Mouse (Mus musculus): ENCODE measurements around the gene Krtap31-1. TPM values are rescaled to one million over a fixed set of nuclear protein-coding genes. Genes with fewer than 3 reads are reported as not detected.
"Not testable (repeated sequence)": the region's sequence is repeated elsewhere in the genome, so short reads cannot be mapped to it uniquely, and the experiment has no call there.

Gene Krtap31-1
- polyA plus RNA-seq (2015; fragmentation: Nextera tagmentation; extraction: Ambion mirVana) = not detected in 2 replicates

- Histone ChIP-seq H3K9ac (ENCODE audit: low read length) (no peak within 1 kb of the TSS), H3K27me3 (ENCODE audit: control insufficient read depth, insufficient read depth, low read depth, low read length) (no peaks in the 10 kb centered on the region), H3K4me2 (ENCODE audit: low read depth, low read length) (no peak within 1 kb of the TSS), H3K4me1 (replicated peaks; ENCODE audit: control insufficient read depth, insufficient read depth, low read length) (no peaks in the 10 kb centered on the region), H3K36me3 (ENCODE audit: control insufficient read depth, insufficient read depth, low read length) (no peaks in the 10 kb centered on the region), H3K4me3 (ENCODE audit: low read length) (no peak within 1 kb of the TSS), H3K9me3 (ENCODE audit: control insufficient read depth, low read length) (no peaks in the 10 kb centered on the region), H3K27ac (ENCODE audit: low read length) (no peak within 1 kb of the TSS)
- 61% methylated on average over 2 of the region's 2 CpGs for WGBS
- ATAC-seq (ENCODE audit: low read depth) = no peak
Measured at GRCm38 (mm10) chr11:99907620-99908019, at the start of gene Krtap31-1. TSS of gene Krtap31-1 (plus strand) at chr11:99907920.

GRCm38 (mm10) chr11:99858761-99859160 lies 49.0 kb upstream of the Krtap31-1 start:
- no peak for ATAC-seq (ENCODE audit: low read depth)
- no peaks in the 10 kb centered on the region for H3K27me3 ChIP-seq (ENCODE audit: control insufficient read depth, insufficient read depth, low read depth, low read length)
- H3K4me2 ChIP-seq (ENCODE audit: low read depth, low read length) = no peak overlapping the region
- H3K4me3 ChIP-seq (ENCODE audit: low read length) = no peak overlapping the region
- WGBS = 69% methylated on average over 2 of the region's 2 CpGs
- no peaks in the 10 kb centered on the region for H3K9me3 ChIP-seq (ENCODE audit: control insufficient read depth, low read length)
- no peaks in the 10 kb centered on the region for H3K36me3 ChIP-seq (ENCODE audit: control insufficient read depth, insufficient read depth, low read length)
- H3K27ac ChIP-seq (ENCODE audit: low read length) = no peak overlapping the region
- H3K9ac ChIP-seq (ENCODE audit: low read length) = no peak overlapping the region
- H3K4me1 ChIP-seq (replicated peaks; ENCODE audit: control insufficient read depth, insufficient read depth, low read length) = no peaks in the 10 kb centered on the region

DNA sequence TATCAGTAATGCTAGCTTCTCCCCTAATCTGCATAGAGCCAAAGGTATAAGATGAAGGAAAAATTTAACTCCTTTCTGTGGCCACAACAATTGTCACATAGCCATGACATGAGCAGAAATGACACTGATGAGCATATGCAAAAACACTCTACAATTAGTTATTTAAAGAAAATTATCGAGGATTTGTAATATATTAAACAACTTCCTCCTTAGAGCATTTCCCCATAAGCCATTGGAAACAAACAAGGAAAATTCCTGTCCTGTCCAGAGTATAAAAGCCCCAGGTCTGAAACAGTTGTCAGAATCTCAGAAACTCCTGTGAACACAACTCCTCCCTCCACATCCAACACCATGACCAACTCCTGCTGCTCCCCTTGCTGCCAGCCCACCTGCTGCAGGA lies 43.5 kb upstream of the Krtap31-1 start, which contains the start of gene Gm11559:
TSS of gene Gm11559 (plus strand) at position 301 of the 400 bp plus-strand sequence.
- H3K27ac ChIP-seq (ENCODE audit: low read length); H3K27me3 ChIP-seq (ENCODE audit: control insufficient read depth, insufficient read depth, low read depth, low read length); ATAC-seq (ENCODE audit: low read depth); H3K4me3 ChIP-seq (ENCODE audit: low read length); H3K4me2 ChIP-seq (ENCODE audit: low read depth, low read length); H3K36me3 ChIP-seq (ENCODE audit: control insufficient read depth, insufficient read depth, low read length); H3K9me3 ChIP-seq (ENCODE audit: control insufficient read depth, low read length); H3K9ac ChIP-seq (ENCODE audit: low read length); H3K4me1 ChIP-seq (replicated peaks; ENCODE audit: control insufficient read depth, insufficient read depth, low read length): not testable (repeated sequence)
- 59% methylated on average over 1 of the region's 1 CpGs for WGBS

DNA sequence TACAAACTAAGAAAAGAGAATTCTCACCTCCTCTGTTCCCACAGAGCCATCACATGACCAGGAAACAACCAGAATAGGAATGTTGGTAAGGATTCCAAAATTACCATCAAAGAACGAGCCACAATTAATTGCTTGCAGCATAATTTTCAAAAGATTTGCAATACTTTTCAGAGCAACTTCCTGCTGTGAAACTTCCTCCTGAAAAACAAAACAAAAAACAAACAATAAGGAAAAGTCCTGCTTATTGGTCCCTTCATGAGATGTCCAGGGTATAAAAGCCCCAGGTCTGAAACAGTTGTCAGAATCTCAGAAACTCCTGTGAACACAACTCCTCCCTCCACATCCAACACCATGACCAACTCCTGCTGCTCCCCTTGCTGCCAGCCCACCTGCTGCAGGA lies 34.6 kb upstream of the Krtap31-1 start, which contains the start of gene Krtap9-1:
TSS of gene Krtap9-1 (plus strand) at position 301 of the 400 bp plus-strand sequence.
- not testable (repeated sequence) for H3K4me3 ChIP-seq (ENCODE audit: low read length)
- WGBS = 55% methylated on average over 1 of the region's 1 CpGs

DNA sequence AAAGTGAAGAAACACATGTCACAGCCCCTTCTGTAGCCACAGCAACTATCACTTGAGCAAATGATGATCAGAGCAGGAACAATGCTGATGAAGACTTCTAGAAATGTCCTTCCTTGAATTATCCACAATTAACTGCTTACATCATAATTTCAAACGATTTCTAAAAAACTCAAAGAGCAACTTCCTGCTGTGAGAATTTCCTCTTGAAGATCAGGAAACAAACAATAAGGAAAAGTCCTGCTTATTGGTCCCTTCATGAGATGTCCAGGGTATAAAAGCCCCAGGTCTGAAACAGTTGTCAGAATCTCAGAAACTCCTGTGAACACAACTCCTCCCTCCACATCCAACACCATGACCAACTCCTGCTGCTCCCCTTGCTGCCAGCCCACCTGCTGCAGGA lies 28.8 kb upstream of the Krtap31-1 start, which contains the start of gene Gm11567:
TSS of gene Gm11567 (plus strand) at position 301 of the 400 bp plus-strand sequence.
- 46% methylated on average over 1 of the region's 1 CpGs for WGBS
- H3K4me3 ChIP-seq (ENCODE audit: low read length); H3K4me2 ChIP-seq (ENCODE audit: low read depth, low read length); H3K9ac ChIP-seq (ENCODE audit: low read length); H3K27ac ChIP-seq (ENCODE audit: low read length); H3K27me3 ChIP-seq (ENCODE audit: control insufficient read depth, insufficient read depth, low read depth, low read length); H3K9me3 ChIP-seq (ENCODE audit: control insufficient read depth, low read length); H3K4me1 ChIP-seq (replicated peaks; ENCODE audit: control insufficient read depth, insufficient read depth, low read length); H3K36me3 ChIP-seq (ENCODE audit: control insufficient read depth, insufficient read depth, low read length); ATAC-seq (ENCODE audit: low read depth): not testable (repeated sequence)

More for the DNA sequence above, 34.6 kb upstream of the Krtap31-1 start, which contains the start of gene Krtap9-1:
- H3K9ac ChIP-seq (ENCODE audit: low read length); H3K27me3 ChIP-seq (ENCODE audit: control insufficient read depth, insufficient read depth, low read depth, low read length); H3K9me3 ChIP-seq (ENCODE audit: control insufficient read depth, low read length); H3K36me3 ChIP-seq (ENCODE audit: control insufficient read depth, insufficient read depth, low read length); ATAC-seq (ENCODE audit: low read depth); H3K27ac ChIP-seq (ENCODE audit: low read length); H3K4me2 ChIP-seq (ENCODE audit: low read depth, low read length); H3K4me1 ChIP-seq (replicated peaks; ENCODE audit: control insufficient read depth, insufficient read depth, low read length): not testable (repeated sequence)

DNA sequence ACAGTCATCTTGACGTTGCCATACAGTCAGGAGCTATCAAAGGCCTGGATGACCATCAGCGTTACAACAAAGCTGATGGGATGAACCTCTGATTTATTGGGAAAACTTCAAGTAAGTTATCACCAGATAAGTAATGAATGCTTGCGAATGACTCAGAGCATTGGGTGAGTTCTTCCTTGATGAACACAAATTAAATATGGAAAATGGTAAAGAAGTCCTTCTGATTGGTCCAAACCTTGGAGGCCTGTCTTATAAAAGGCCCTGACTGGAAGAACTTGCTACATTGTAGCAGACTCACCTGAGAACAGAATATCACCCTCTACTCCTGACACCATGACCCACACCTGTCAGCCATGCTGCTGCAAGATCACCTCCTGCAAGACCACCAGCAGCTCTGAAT lies 6.7 kb downstream of the Krtap31-1 start, which contains the start of gene Gm11565:
TSS of gene Gm11565 (plus strand) at position 301 of the 400 bp plus-strand sequence.
- Histone ChIP-seq H3K27me3 (ENCODE audit: control insufficient read depth, insufficient read depth, low read depth, low read length) (no peaks in the 10 kb centered on the region), H3K4me1 (replicated peaks; ENCODE audit: control insufficient read depth, insufficient read depth, low read length) (no peaks in the 10 kb centered on the region), H3K27ac (ENCODE audit: low read length) (no peak within 1 kb of the TSS), H3K4me3 (ENCODE audit: low read length) (no peak within 1 kb of the TSS), H3K4me2 (ENCODE audit: low read depth, low read length) (no peak within 1 kb of the TSS), H3K9ac (ENCODE audit: low read length) (no peak within 1 kb of the TSS), H3K9me3 (ENCODE audit: control insufficient read depth, low read length) (no peaks in the 10 kb centered on the region), H3K36me3 (ENCODE audit: control insufficient read depth, insufficient read depth, low read length) (no peaks in the 10 kb centered on the region)
- no peak for ATAC-seq (ENCODE audit: low read depth)
- 81% methylated on average over 3 of the region's 3 CpGs for WGBS

DNA sequence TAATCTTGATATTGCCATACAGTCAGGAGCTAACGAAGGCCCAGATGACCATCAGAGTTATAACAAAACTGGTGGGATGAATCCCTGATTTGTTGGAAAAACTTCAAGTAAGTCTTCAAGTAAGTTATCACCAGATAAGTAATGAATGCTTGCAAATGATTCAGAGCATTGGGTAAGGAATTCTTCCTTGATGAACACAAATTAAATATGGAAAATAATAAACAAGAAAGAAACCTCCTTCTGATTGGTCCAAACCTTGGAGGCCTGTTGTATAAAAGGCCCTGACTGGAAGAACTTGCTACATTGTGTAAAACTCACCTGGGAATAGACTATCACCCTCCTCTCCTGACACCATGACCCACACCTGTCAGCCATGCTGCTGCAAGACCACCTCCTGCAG lies 28.3 kb downstream of the Krtap31-1 start, which contains the start of gene Krtap31-2:
TSS of gene Krtap31-2 (plus strand) at position 301 of the 400 bp plus-strand sequence.
- H3K27ac ChIP-seq (ENCODE audit: low read length) = no peak within 1 kb of the TSS

DNA sequence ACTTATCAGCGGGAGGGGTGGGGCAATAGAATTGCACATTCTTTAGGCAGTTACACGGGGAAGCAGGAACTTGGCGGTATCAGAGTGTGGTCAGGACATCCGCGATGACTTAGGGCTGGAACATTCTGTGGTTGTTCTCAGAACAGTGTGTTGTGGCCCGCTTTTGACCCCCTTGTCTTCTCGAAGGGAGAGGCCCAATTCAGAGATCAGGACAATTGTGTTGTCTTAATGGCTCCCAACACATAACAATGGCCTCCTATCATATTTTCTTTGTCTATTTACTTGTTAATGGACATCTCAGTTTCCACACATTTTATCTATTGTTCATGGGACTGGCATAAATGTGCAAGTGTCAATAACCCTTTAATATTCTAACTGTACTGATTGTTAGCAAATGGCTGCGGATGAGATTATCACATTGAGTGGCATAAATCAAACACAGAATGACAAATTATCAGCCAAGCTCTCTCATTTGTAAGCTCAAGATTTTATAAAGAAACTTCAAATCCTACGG lies 30.1 kb downstream of the Krtap31-1 start:
- Histone ChIP-seq H3K4me2 (ENCODE audit: low read depth, low read length) (no peak overlapping the region), H3K27me3 (ENCODE audit: control insufficient read depth, insufficient read depth, low read depth, low read length) (no peaks in the 10 kb centered on the region), H3K36me3 (ENCODE audit: control insufficient read depth, insufficient read depth, low read length) (no peaks in the 10 kb centered on the region), H3K27ac (ENCODE audit: low read length) (no peak overlapping the region), H3K4me3 (ENCODE audit: low read length) (no peak overlapping the region), H3K9me3 (ENCODE audit: control insufficient read depth, low read length) (no peaks in the 10 kb centered on the region), H3K9ac (ENCODE audit: low read length) (no peak overlapping the region), H3K4me1 (replicated peaks; ENCODE audit: control insufficient read depth, insufficient read depth, low read length) (no peaks in the 10 kb centered on the region)
- WGBS = 71% methylated on average over 9 of the region's 9 CpGs
- ATAC-seq (ENCODE audit: low read depth) = no peak

More for the DNA sequence above, 28.3 kb downstream of the Krtap31-1 start, which contains the start of gene Krtap31-2:
- Histone ChIP-seq H3K4me1 (replicated peaks; ENCODE audit: control insufficient read depth, insufficient read depth, low read length) (no peaks in the 10 kb centered on the region), H3K9ac (ENCODE audit: low read length) (no peak within 1 kb of the TSS), H3K4me2 (ENCODE audit: low read depth, low read length) (no peak within 1 kb of the TSS), H3K36me3 (ENCODE audit: control insufficient read depth, insufficient read depth, low read length) (no peaks in the 10 kb centered on the region), H3K27me3 (ENCODE audit: control insufficient read depth, insufficient read depth, low read depth, low read length) (no peaks in the 10 kb centered on the region), H3K4me3 (ENCODE audit: low read length) (no peak within 1 kb of the TSS), H3K9me3 (ENCODE audit: control insufficient read depth, low read length) (no peaks in the 10 kb centered on the region)
- no peak for ATAC-seq (ENCODE audit: low read depth)
- 71% methylated on average over 1 of the region's 1 CpGs for WGBS

- H3K4me2 ChIP-seq (ENCODE audit: low read depth, low read length) = no peak within 1 kb of the TSS
- no peak within 1 kb of the TSS for H3K9ac ChIP-seq (ENCODE audit: low read length)
- H3K4me3 ChIP-seq (ENCODE audit: low read length) = no peak within 1 kb of the TSS
- no peaks in the 10 kb centered on the region for H3K27me3 ChIP-seq (ENCODE audit: control insufficient read depth, insufficient read depth, low read depth, low read length)
- no peaks in the 10 kb centered on the region for H3K36me3 ChIP-seq (ENCODE audit: control insufficient read depth, insufficient read depth, low read length)
- ATAC-seq (ENCODE audit: low read depth) = no peak
- H3K4me1 ChIP-seq (replicated peaks; ENCODE audit: control insufficient read depth, insufficient read depth, low read length) = no peaks in the 10 kb centered on the region
- no peaks in the 10 kb centered on the region for H3K9me3 ChIP-seq (ENCODE audit: control insufficient read depth, low read length)
- WGBS = 83% methylated on average over 2 of the region's 2 CpGs
- H3K27ac ChIP-seq (ENCODE audit: low read length) = no peak within 1 kb of the TSS
Measured at GRCm38 (mm10) chr11:99948175-99948574, 40.5 kb downstream of the Krtap31-1 start, which contains the start of gene Krtap9-5. TSS of gene Krtap9-5 (plus strand) at chr11:99948475.

Measured in lung, embryonic 16.5 days (tissue).